Mouse (Mus musculus) liver, adult 2 months (tissue): ENCODE measurements at regions not wholly inside any gene's neighbourhood (a gene's known extent, or its start where the extent isn't known, plus 50 kb on each side); places are given as distances from the start of the nearest gene placed in this dataset.

Source experiments
- CTCF ChIP-seq: fragments of 200-500 bp; IDR thresholded peaks from 2 replicates; pipeline ENCODE4 v1.5.1; 2011; ENCODE audit warnings: low read depth, low read length, control low read depth
- POLR2A ChIP-seq: fragments of 200-500 bp; IDR thresholded peaks from 2 replicates; pipeline ENCODE4 v1.6.1; 2011; ENCODE audit warnings: low read length, control low read depth; ENCODE audit not compliant: insufficient read depth; ENCODE audit errors: extremely low read depth

- TF ChIP-seq CTCF (no peak), POLR2A (no peak)
These were observed 211.7 kb upstream of the Il12b start for GRCm38 (mm10) chr11:44188202-44188601.
